Mouse (Mus musculus) spleen, adult 2 months (tissue): ENCODE measurements around the gene Samd4. TPM values are rescaled to one million over a fixed set of nuclear protein-coding genes. Genes with fewer than 3 reads are reported as not detected.

Experiments
- DNase-seq, 2 experiments: peaks; one replicate each; pipeline versions ENCODE4 v3.0.0 to v3.0.0-alpha.2; 2012 to 2021; ENCODE audit warnings: low spot score in 2 of 2, low read depth in 1 of 2
- H3K27ac ChIP-seq: fragments of 200-500 bp; 2 replicates; pipeline ENCODE4 v1.5.1; 2012; ENCODE audit warnings: low read length, inconsistent platforms; ENCODE audit not compliant: insufficient read depth
- H3K27me3 ChIP-seq: fragments of 200-500 bp; 2 replicates; pipeline ENCODE4 v1.6.1; 2012; ENCODE audit warnings: mild to moderate bottlenecking, moderate library complexity, low read length, inconsistent platforms; ENCODE audit not compliant: control insufficient read depth, insufficient read depth
- H3K36me3 ChIP-seq: fragments of 200-500 bp; 2 replicates; pipeline ENCODE4 v1.6.1; 2012; ENCODE audit warnings: mild to moderate bottlenecking, low read length, inconsistent platforms; ENCODE audit not compliant: control insufficient read depth, insufficient read depth
- H3K4me1 ChIP-seq: fragments of 200-500 bp; 2 replicates; pipeline ENCODE4 v1.6.1; 2011; ENCODE audit warnings: inconsistent platforms; ENCODE audit not compliant: control insufficient read depth, insufficient read depth, insufficient read length
- H3K4me3 ChIP-seq: fragments of 200-500 bp; 2 replicates; pipeline ENCODE4 v1.5.1; 2011; ENCODE audit warnings: mild to moderate bottlenecking, inconsistent platforms; ENCODE audit not compliant: insufficient read depth, insufficient read length; ENCODE audit errors: extremely low read depth
- CTCF ChIP-seq: fragments of 200-500 bp; IDR thresholded peaks from 2 replicates; pipeline ENCODE4 v1.5.1; 2011; ENCODE audit warnings: mild to moderate bottlenecking, inconsistent platforms; ENCODE audit not compliant: insufficient read depth, insufficient read length, insufficient replicate concordance; ENCODE audit errors: extremely low read depth
- POLR2A ChIP-seq: fragments of 200-500 bp; IDR thresholded peaks from 2 replicates; pipeline ENCODE4 v1.6.1; 2011; ENCODE audit warnings: low read depth, low read length, inconsistent platforms
- WGBS: fragments of 180-500 bp; shearing (Covaris S2); methylation state at CpG from one replicate; pipeline ENCODE4 v1.1.7; 2018; 5-methylcytosine and 5-hydroxymethylcytosine counted together
- polyA plus RNA-seq: library from polyadenylated mRNA; depleted of rRNA; stranded (reverse); fragments of >200 nt; gene quantifications from 2 replicates; pipeline ENCODE4 v1.2.3, GENCODE M21; 2012

The Samd4 gene
- polyA plus RNA-seq, 1 experiment, result 3.7 TPM

- Histone ChIP-seq H3K27ac (no peak overlapping the region), H3K27me3 (no peaks in the 10 kb centered on the region), H3K4me3 (no peak overlapping the region), H3K36me3 (no peaks in the 10 kb centered on the region), H3K4me1 (no peaks in the 10 kb centered on the region)
- TF ChIP-seq CTCF, result no peak
- DNase-seq, result no peak
- WGBS, result 43% methylated on average over 6 of the region's 6 CpGs
These were observed 58.4 kb downstream of the Samd4 start for GRCm38 (mm10) chr14:46941077-46941476.

- Histone ChIP-seq H3K27ac (no peak overlapping the region), H3K27me3 (no peaks in the 10 kb centered on the region), H3K4me3 (no peak overlapping the region), H3K36me3 (no peaks in the 10 kb centered on the region), H3K4me1 (no peaks in the 10 kb centered on the region)
- DNase-seq, result no peak
- 62% methylated on average over 23 of the region's 23 CpGs for WGBS
- TF ChIP-seq POLR2A, result no peak
- no peak for TF ChIP-seq CTCF
These were observed 59.5 kb downstream of the Samd4 start for GRCm38 (mm10) chr14:46941896-46942812.

GRCm38 (mm10) chr14:46944411-46944810, 61.8 kb downstream of the Samd4 start:
- Histone ChIP-seq H3K27me3 (no peaks in the 10 kb centered on the region), H3K4me1 (no peaks in the 10 kb centered on the region), H3K36me3 (no peaks in the 10 kb centered on the region), H3K4me3 (no peak overlapping the region), H3K27ac (no peak overlapping the region)
- 74% methylated on average over 3 of the region's 3 CpGs for WGBS
- DNase-seq, result no peak
- TF ChIP-seq POLR2A (no peak), CTCF (no peak)

GRCm38 (mm10) chr14:46945903-46946490, 63.3 kb downstream of the Samd4 start:
- H3K4me3 ChIP-seq, result no peak overlapping the region
- H3K4me1 ChIP-seq, result no peaks in the 10 kb centered on the region
- 93% methylated on average over 10 of the region's 10 CpGs for WGBS
- TF ChIP-seq CTCF (no peak), POLR2A (no peak)
- H3K36me3 ChIP-seq, result no peaks in the 10 kb centered on the region
- no peak for DNase-seq
- no peak overlapping the region for H3K27ac ChIP-seq
- no peaks in the 10 kb centered on the region for H3K27me3 ChIP-seq

GRCm38 (mm10) chr14:46947644-46948043, 65.0 kb downstream of the Samd4 start:
- H3K4me1 ChIP-seq, result no peaks in the 10 kb centered on the region
- no peak overlapping the region for H3K27ac ChIP-seq
- 80% methylated on average over 3 of the region's 3 CpGs for WGBS

GRCm38 (mm10) chr14:46950527-46951384, 68.1 kb downstream of the Samd4 start:
- TF ChIP-seq CTCF (no peak), POLR2A (no peak)
- no peaks in the 10 kb centered on the region for H3K27me3 ChIP-seq
- 77% methylated on average over 11 of the region's 11 CpGs for whole genome bisulfite sequencing
- H3K27ac ChIP-seq, result no peak overlapping the region
- no peak for DNase-seq
- no peak overlapping the region for H3K4me3 ChIP-seq
- H3K4me1 ChIP-seq, result no peaks in the 10 kb centered on the region
- no peaks in the 10 kb centered on the region for H3K36me3 ChIP-seq

More at GRCm38 (mm10) chr14:46947644-46948043, 65.0 kb downstream of the Samd4 start:
- no peaks in the 10 kb centered on the region for H3K36me3 ChIP-seq
- TF ChIP-seq POLR2A, result no peak
- no peak for TF ChIP-seq CTCF
- DNase-seq, result no peak
- no peak overlapping the region for H3K4me3 ChIP-seq
- no peaks in the 10 kb centered on the region for H3K27me3 ChIP-seq
